Mouse (Mus musculus) cerebellum, adult 8-10 months (tissue): ENCODE data around the gene Cacna2d2.
"Not testable (repeated sequence)": the region's sequence is repeated elsewhere in the genome, so short reads cannot be mapped to it uniquely, and the experiment has no call there.

ENCODE experiments used
- DNase-seq: peaks from one replicate; pipeline ENCODE4 v3.0.0; 2022

Cacna2d2 gene

DNA sequence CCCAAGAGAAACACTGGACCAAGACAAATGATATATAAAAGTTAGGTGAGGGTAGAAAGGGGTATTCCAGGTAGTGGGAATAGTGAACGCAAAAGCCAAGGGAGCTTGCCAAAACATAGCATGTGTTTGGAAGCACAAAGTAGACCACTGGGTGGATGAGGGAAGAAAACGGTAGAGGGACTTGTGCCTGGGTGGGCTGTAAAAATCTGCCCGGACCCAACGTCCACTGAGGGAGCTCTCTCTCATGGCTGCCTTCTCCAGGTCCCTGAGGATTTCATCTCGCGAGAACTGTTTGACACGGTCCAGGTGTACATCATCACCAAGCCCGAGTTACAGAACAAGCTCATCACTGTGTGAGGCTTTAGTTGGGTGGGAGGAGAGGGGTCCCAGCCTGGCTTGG lies 143.3 kb downstream of the Cacna2d2 start:
- peak; percentile 27 for DNase-seq

DNA sequence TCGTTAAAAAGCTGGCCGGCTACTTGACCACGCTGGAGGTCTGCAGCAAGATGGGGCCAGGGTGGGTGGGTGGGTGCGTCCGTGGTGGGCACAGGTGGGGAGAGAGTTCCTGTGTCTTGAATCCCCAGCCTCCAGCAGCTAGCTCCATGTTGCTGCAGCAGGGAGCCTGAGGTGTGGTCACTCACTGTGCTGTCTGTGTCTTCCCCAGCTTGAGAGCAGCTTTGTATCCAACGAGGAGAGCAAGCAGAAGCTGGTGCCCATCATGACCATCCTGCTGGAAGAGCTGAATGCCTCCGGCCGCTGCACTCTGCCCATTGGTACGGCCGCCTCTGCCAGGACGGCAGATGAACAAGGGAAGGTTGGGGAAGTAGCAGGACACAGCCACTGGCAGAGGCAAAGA lies 143.9 kb downstream of the Cacna2d2 start:
- DNase-seq, result peak; percentile 23

DNA sequence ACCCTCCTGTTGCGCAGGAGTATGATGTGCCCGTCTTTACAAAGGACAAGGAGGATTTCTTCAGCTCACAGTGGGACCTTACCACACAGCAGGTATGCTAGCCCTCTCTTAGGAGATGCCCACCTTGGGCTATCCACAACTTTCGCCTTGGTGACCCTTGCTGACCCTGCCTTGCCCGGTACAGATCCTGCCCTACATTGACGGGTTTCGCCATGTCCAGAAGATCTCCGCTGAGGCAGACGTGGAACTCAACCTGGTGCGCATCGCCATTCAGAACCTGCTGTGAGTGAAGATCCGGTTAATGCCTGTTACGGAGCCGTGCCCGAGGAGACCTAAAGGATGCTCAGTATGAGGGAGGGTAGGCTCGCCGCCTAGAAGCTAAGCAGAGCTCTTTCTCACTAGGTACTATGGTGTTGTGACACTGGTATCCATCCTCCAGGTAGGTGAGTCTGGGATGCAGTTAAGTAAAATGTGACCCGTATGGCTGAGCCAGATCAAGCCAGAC lies 144.8 kb downstream of the Cacna2d2 start:
- DNase-seq, result peak; percentile 31

DNA sequence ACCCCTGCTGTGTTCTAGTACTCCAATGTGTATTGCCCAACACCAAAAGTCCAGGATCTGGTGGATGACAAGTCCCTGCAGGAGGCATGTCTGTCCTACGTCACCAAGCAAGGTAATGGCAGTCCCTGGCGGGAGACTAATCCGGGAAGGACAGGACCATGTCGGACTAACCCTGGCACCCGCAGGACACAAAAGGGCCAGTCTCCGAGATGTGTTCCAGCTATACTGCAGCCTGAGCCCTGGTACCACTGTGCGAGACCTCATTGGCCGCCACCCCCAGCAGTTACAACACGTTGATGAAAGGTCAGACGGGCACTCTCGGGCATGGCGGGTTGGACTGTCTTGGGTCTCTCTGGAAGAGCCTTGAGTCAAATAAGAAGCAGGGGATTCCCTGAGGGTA lies 145.3 kb downstream of the Cacna2d2 start:
- DNase-seq, result no peak

DNA sequence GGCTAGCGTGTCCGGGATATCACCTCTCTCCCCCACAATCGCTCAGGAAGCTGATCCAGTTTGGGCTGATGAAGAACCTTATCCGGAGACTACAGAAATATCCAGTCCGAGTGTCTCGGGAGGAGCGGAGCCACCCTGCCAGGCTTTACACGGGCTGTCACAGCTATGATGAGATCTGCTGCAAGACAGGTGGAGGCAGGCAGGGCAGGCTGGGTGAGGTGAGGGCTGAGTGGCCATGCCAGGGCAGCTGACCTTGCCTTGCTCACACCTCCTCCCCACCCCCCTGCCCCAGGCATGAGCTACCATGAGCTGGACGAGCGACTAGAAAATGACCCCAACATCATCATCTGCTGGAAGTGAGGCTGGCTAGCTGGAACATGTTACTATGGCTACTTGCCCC lies 145.8 kb downstream of the Cacna2d2 start:
- DNase-seq, result no peak

DNA sequence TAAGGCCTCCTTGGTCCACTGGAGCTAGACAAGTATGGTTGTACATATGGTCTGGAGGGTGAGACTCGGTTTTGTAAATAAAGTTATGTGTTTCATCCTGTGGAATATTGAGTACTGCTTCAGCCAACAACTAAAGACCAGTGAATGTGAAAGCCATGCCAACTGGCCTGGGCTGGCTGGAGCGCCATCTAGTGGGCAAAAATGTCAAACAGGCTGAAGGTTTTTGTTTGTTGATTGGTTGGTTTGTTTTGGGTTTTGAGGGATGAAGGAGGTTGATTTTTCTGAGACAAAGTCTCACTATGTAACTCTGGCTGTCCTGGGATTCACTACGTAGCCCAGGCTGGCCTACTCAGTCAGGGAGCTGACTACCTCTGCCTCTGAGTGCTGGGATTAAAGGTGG lies 146.2 kb downstream of the Cacna2d2 start:
- DNase-seq, result peak; percentile 79

DNA sequence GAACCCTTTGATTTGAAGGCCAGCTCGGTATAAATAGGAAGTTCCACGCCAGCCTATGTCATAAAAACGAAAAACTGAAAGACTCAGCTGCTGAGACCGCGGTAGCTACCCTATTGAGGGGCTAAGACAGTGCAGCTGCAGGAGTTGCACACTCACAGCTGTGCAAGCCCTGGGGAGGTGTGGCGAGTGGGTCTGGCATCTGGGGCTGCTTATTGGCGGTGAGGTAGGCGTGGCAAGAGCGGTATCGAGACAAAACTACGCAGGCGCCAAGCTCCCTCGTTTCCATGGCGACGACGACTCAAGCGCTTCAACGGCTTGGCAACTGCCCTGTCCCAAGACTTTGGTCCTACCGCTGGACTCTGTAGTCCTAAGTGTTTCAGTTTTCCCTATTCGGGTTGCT lies 147.6 kb downstream of the Cacna2d2 start, which contains the start of gene Zmynd10:
Zmynd10 (plus strand) TSS at position 273 of the 400 bp plus-strand sequence.
- DNase-seq, result no peak

DNA sequence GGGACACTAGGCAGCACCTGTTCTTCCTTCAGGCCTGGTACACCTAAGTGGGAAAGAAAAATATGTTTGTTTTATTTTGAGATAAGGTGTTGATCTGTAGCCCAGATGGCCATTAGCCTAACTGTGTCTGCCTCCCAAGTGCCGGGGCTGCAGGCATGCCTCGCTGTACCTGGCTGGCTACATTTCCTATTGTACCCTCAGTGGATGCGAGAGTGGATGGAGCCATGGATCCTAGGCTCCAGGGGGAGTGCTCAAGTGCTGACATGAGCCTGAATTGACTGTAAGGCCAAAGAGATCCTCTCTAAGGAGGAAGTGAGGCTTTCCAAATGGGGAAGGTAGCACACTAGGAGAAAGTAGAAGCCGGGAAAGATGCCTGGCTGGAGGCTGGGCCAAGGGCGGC lies 148.5 kb downstream of the Cacna2d2 start:
- DNase-seq, result no peak

DNA sequence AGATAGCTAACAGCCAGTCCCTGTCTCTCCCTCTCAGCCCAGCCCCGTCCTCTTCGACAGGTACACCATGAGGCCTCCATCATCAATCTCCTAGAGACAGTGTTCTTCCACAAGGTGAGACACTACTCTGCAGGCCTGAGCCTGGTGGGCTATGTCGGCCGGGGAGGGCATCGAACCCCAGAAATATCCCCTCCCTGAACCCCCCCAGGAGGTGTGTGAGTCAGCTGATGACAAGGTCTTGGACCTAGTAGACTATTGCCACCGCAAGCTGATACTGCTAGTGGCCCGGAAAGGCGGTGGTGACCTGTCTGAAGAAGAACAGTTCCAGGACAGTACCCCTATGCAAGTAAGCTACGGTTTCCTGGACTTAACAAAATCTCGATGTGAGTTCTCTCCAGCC lies 149.4 kb downstream of the Cacna2d2 start:
- no peak for DNase-seq

DNA sequence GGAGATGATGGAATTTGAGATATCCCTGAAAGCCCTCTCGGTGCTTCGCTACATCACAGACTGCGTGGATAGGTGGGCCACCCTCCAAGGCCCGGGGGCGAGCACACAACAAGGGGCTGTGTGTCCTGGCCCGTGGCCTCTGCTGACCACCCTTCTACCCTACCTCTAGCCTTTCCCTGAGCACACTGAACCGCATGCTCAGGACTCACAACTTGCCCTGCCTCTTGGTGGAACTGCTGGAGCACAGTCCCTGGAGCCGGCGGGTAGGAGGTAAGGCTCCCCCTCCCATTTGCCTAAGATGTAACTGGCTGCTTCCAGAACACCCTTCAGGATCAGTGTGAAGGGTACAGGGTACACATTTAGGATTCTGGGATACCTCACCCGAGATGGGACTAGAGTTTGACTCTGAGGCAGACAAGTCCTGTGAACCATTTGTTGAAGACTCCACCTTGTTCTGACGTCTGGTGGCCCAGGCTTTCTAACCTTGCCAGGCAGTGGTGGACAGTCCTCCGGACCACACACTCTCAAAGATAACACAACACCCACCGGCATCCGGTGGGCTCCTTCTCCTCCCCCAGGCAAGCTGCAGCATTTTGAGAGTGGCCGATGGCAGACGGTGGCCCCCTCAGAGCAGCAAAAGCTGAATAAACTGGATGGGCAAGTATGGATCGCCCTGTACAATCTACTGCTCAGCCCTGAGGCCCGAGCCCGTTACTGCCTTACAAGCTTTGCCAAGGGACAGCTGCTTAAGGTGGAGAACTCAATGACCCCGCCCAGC lies 150.1 kb downstream of the Cacna2d2 start:
- DNase-seq, result no peak

DNA sequence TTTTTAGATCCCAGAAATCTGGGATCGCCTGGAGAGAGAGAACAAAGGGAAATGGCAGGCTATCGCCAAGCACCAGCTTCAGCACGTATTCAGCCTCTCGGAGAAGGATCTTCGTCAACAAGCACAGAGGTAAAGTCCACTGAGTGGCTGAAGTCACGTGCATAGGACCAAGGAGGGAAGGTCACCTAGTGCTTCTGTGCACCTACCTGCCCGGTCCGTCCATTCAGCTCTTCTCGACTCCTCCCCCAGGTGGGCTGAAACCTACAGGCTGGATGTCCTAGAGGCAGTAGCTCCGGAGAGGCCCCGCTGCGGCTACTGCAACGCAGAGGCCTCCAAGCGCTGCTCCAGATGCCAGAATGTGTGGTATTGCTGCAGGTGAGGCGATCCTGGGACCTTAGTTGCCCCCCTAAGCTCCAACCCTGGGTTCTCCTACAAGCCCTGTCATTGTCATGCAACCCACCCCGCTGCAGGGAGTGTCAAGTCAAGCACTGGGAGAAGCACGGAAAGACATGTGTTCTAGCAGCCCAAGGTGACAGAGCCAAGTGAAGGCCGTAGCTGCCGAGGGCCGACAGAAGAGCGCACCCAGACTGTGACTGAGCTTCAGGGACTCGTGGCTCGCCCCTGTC lies 151.2 kb downstream of the Cacna2d2 start:
- no peak for DNase-seq

DNA sequence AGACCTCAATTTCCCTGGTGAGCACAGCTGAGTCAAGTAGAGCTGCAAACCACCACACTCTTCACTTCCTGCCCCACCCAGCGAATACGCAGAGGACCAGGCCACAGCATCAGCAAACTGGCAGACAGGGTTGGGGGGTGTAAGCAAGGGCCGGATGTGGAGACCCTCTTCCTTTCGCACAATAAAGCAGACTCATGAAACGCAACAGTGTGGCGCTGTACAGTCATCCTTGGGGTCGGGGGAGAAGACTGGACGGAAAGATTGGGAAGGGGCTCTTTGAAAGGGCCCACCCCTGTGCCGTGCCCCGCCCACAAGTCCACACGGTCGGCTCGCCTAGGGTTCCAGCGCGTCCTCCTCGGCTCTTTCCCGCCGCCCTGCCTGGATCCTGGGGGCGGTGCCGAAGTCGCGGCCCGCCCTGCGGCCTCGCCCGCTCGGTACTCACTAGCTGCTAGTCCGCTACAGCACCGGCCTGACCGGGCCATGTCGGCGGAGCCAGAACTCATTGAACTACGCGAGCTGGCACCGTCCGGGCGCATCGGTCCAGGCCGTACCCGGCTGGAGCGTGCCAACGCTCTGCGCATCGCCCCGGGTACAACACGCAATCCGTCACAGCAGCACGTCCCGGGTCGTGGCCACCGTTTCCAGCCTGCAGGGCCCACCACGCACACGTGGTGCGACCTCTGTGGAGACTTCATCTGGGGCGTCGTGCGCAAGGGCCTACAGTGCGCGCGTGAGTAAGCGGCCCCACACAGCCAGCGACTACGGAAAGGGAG lies 151.9 kb downstream of the Cacna2d2 start, which contains the start of gene Rassf1:
Rassf1 (plus strand) TSS at position 439 of the 773 bp plus-strand sequence.
- DNase-seq, result no peak

DNA sequence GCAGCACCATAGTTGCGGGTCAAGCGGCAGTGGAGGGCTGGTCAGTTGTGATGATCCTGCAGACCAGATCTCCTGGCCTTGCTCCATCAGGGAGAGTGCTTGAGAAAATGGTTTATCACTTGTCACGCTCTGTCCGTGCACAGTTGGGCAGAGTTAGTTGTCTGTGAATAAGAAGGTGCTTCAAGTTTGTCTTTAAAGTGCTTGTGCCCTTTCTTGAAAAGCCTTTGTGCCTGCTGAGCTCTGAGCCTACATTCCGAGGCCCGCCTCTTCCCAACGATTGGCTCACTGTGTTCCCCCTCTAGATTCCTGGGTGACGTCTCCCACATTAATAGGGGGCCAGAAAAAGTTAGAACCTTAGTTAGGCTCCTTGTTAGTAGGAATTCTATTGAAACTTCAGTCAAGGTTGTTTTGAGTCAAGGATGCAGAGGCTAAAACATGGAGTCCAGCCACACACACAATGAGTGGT lies 152.5 kb downstream of the Cacna2d2 start:
- DNase-seq, result no peak

DNA sequence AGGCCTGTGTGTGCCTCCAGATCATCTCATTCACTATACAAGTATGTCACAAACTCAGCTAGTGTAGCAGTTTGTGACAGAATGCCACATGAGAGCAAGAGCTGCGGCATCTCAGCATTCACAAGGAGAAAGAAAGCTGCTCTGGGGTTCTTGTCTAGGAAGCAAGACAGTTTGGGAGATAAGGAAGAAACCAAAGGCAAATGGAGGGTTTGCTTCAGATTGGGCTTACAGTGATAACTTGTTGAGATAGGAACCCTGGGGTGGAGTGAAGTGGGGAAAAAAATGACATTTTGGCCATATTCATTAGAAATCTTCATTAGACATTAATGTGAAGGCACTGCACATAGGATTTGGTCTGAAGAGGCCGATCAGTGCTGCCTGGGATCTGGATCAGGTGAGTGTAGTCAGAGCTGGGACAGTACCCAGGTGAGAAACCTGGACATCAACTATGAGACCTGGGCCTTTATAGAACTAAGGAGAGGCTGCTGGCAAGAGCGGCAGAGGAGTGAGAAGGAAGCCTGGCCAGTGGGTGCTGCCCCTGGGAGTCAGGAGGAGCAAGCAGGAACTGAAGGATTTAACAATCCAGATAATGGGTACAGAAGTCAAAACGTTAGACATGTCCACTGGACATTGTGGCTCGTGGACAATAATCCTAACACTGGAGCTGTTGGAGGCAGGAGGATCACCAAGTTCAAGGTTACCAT lies 153.4 kb downstream of the Cacna2d2 start:
- no peak for DNase-seq

DNA sequence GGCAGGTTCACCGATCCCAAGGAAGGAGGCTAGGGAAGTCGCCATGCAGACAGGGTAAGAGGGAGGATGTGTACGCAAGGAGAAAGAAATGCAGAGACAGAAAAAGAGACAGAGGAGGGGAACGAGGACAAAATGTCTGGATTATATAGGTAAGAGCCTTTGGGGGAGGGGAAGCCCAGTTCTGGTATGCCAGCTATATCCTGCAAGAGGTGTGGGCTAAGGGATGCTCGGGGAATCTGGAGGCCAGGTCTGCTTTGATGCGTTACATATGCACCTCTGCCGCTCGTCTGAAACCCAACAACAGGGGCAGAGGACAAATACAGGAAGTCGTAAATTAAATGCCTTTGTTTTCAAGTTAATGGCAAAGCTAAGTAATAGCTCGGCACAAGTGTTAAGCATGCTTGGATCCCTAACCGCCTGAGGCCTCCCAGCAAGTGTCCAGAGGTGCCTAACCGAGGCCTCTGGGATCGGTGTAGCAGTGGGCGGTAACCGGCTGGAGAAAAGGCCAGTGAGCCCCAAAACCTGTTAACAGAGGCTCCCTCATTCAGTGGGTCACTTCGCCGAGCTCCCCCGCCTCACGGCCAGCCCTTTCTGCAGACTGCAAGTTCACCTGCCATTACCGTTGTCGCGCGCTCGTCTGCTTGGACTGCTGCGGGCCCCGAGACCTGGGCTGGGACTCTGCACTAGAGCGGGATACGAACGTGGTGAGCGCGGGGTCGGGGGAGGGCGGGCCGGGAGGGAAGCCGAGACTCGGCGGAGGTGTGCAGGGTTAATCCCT lies 154.3 kb downstream of the Cacna2d2 start:
- DNase-seq, result no peak

DNA sequence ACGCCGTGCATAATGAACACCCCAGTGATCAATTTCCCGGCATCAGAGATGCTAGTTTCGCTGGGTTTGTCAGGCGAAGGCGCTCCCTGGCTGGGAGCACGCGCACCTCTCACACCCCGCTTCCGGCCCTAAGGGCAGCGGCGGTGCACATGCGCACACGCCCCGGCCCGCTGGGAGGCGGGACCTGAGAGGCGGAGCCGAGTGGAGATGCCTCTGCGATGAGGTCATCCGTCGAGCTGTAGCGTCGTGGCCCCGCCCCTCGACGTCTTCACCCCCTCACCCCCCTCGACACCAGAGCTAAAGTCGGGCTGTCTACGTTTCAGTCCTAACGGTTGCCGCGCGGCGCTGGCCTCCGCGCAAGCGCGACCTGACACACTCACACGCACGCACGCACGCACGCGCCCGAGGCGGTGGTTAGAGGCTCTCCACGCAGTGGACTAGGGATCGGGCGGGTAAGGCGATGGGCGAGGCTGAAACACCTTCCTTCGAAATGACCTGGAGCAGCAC lies 155.0 kb downstream of the Cacna2d2 start:
- peak; percentile 92 for DNase-seq

DNA sequence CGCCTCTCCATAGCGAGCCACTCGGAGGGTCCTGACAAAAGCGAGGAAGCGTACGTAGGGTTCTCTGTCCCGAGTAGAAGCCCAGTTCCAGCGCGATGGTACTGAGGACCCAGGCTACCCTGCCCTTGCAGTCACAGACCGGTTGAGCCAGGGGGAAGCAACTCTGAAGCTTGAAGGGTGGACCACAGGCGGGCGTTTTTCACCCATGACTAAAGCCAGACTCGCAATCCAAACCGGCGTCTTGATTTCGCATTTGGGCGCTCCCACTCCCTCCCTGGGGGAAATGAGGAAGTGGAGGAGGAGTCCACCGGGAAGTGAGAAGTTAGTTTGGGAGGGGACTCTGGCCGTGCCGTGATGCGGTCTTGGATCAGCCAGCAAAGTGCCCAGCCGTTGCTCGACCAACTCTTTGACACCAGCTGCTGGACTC lies 155.6 kb downstream of the Cacna2d2 start:
- no peak for DNase-seq

DNA sequence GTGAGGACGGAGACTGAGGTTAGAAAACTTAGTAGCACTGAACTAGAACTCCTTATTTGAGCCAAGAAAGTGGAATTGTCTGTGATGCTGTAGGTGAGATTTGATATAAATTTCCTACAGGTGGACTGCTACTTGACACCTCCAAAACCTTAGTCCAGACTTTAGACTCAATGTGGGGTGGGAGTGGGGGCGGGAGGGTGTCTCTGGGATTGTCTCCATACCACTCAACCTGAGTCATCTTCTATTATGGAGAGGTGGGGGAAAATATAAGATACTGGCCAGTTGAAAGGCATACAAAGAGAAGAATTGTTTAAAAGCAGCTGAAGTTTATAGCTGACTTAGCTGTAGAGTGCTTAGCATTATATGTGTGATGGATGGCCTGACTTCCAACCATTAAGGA lies 156.3 kb downstream of the Cacna2d2 start:
- no peak for DNase-seq

DNA sequence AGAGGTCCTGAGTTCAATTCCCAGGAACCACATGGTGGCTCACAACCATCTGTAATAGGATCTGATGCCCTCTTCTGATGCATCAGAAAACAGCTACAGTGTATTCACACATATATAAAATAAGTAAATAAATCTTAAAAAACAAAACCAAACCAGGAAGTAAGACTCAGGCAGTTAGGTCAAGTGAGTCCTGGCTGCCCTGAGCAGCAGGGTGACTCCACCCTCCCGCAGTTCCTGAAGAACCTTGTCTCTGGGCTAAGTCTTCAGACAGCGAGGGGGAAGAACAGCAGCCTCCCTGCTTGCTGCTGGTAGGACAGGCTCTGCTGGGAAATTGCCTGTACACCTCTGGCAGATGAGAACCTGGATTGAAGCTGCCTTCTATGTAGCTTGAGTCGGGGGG lies 156.9 kb downstream of the Cacna2d2 start:
- no peak for DNase-seq

DNA sequence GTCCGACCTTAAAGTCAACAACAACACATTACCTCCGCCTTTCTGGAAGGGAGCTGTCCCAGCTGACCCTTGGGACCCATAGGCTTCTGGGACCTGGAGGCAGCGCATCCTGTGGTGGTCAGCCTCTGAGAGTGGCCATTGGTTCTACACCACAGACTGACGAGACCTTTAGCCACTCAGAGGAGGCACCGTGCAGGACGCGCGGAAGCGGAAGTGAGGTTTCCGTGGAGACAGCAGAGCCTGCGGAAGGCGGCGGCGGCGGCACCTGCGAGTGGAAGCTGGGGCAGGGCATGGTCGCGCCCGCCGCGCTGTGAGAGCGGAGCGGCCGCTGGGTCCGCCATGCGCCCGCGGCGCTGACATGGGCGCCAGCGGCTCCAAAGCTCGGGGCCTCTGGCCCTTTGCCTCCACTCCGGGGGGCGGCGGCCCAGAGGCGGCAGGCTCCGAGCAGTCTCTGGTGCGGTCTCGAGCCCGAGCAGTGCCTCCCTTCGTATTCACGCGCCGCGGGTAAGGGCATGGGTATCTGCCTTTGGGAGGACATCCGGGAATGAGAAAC lies 163.7 kb downstream of the Cacna2d2 start, which contains the start of gene Tusc2:
Tusc2 (plus strand) TSS at position 227 of the 553 bp plus-strand sequence.
- DNase-seq, result peak; percentile 91

DNA sequence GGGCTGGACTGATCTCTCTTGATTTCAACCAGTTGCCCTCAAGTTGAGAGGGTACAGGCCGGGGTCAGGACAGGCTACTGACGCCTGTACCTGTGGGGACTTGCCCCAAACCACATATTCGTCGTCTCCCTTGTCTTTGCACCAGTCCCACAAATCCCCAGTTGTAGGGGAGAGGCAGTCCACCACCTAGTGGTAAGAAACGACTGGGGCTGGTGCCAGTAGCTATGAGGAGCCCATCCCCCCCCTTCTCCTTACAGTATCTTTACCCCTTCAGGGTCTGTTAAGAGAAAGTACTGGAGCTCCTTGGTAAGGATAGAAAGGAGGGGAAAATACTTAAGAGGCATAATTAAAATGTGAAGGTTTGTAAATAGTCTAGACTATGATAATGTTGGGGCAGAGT lies 166.1 kb downstream of the Cacna2d2 start:
- DNase-seq, result not testable (repeated sequence)
